Mouse (Mus musculus): ENCODE data around the gene Acvr1c. TPM values are rescaled to one million over a fixed set of nuclear protein-coding genes. Genes with fewer than 3 reads are reported as not detected.

The Acvr1c gene
- total RNA-seq, 2 experiments from 2014 or later: not detected

- ATAC-seq (replicated peaks; ENCODE audit: low FRiP score, poor library complexity, severe bottlenecking): no peak
These were observed 67.8 kb downstream of the Acvr1c start for GRCm38 (mm10) chr2:58289759-58290431.

DNA sequence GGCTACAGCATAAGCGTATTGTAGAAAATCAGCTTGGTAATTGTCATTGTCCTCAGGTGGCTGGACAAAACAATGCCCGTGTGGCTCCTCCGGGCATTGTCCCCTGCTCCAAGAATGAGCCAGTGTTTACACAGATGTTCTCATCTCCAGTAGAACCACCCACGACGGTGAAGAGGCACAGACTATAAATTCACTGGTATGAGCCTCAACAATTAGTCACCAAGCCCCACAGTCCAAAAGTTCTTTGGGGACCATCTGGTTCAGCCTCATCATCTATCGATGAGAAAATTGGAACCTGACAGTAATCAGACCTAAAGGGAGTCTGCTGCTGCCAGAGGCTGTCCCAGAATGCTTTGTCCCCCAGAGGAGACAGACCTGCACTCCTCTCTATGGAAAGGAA is 68.4 kb downstream of the Acvr1c start:
- no peak for ATAC-seq (replicated peaks; ENCODE audit: low FRiP score, poor library complexity, severe bottlenecking)

GRCm38 (mm10) chr2:58282259-58282910 is 75.3 kb downstream of the Acvr1c start:
- ATAC-seq (replicated peaks; ENCODE audit: low FRiP score, poor library complexity, severe bottlenecking): peak; percentile 59; the same call in 1 of the 2 replicates

GRCm38 (mm10) chr2:58281046-58281445 is 76.6 kb downstream of the Acvr1c start:
- no peak for ATAC-seq (replicated peaks; ENCODE audit: low FRiP score, poor library complexity, severe bottlenecking)

DNA sequence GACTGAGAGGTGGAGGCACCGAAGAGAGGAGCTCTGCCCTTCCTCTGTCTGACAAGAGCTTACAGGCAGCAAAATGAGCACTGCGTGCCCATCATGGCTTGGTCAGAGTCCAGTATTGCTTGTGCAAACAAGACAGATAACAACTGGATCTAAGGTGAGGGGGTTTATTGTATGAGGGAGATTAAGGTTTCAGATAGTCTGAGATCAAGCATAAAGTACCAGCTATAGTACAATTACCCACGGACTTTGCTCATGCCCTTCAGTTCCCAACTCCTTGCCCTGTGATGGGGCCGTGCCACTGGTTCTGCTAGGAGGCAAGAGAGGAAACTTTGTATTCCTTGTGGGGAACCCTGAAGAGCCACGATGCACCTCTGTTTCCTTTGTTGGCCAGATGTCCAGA is 78.5 kb downstream of the Acvr1c start:
- ATAC-seq (replicated peaks; ENCODE audit: low FRiP score, poor library complexity, severe bottlenecking): no peak

GRCm38 (mm10) chr2:58276454-58276853 is 81.2 kb downstream of the Acvr1c start:
- ATAC-seq (replicated peaks; ENCODE audit: low FRiP score, poor library complexity, severe bottlenecking): no peak

GRCm38 (mm10) chr2:58240639-58241038 is 117.1 kb downstream of the Acvr1c start:
- no peak for ATAC-seq (replicated peaks; ENCODE audit: low FRiP score, poor library complexity, severe bottlenecking)

GRCm38 (mm10) chr2:58237487-58237886 is 120.2 kb downstream of the Acvr1c start:
- ATAC-seq (replicated peaks; ENCODE audit: low FRiP score, poor library complexity, severe bottlenecking): no peak

Other genes with a start within 250 kb of the Acvr1c start
- 15.9 and 16.3 TPM in 2 replicates for gene Cytip, start 162.4 kb downstream of the Acvr1c start, total RNA-seq (2015; ENCODE audit: low replicate concordance)
- 21.9 and 32.7 TPM in 2 replicates for gene Cytip, start 162.4 kb downstream of the Acvr1c start, total RNA-seq (2017; ENCODE audit: low replicate concordance)
- gene Gm17409, start 112.2 kb upstream of the Acvr1c start, total RNA-seq (2015; ENCODE audit: low replicate concordance): not detected in 2 replicates
- not detected in 2 replicates for gene Gm17409, start 112.2 kb upstream of the Acvr1c start, total RNA-seq (2017; ENCODE audit: low replicate concordance)
- gene Acvr1, start 209.3 kb upstream of the Acvr1c start, total RNA-seq (2015; ENCODE audit: low replicate concordance): 1.1 and 3.4 TPM in 2 replicates
- not detected in 2 replicates for gene Acvr1, start 209.3 kb upstream of the Acvr1c start, total RNA-seq (2017; ENCODE audit: low replicate concordance)
- not detected in 2 replicates for gene Upp2, start 209.4 kb upstream of the Acvr1c start, total RNA-seq (2015; ENCODE audit: low replicate concordance)
- gene Upp2, start 209.4 kb upstream of the Acvr1c start, total RNA-seq (2017; ENCODE audit: low replicate concordance): 2.7 TPM in 1 of 2 replicates, not detected in the other